ENCODE assay signal across 8 mouse cellular contexts in the genomic region with DNA sequence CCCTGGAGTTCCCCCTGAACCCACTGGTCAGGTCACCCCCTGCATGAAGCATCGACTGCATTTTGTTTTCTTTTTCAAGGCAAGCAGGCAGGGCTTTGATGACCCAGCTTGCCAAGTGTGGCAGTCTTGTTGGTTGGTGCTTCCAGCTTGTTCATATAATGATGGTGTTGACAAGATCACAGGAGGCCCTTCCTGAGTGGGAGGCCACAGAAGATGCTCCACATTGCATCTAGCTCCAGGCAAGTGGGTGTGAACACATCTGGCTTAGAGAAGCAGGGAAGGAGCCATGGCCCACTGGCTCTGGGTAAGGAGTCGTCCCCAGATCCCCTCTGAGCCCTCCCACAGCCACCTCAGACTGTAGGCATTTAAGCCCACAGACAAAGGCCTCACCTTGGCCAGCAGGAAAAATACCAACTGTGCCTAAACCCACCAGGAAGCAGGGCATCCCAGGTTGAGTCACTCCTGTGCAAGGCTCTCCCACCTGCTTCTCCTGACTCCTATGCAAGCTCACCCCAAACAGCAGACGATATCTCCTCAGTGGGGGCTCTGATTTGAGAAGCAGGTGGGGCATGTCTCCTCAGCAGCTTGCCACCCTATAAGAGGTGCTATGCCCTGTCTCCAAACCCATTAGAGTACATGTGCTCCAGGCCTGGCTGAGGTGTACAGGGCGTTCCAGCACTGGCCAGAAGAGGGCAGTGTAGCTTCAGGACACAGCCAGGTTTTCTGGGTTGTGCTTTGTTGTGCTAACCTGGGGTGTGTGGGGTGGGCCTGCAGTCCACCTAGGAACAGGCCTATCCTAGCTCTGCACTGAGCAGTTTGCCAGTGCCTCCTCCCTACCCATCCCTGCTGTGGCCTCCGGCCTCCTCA. TPM values are rescaled to one million over a fixed set of nuclear protein-coding genes. Genes with fewer than 3 reads are reported as not detected.
DNase-seq lines count a peak whose midpoint lies in the region; ATAC-seq and TF ChIP-seq lines count a peak whose summit lies in the region.

No protein-coding gene starts in this region.

- H3K27me3 ChIP-seq in forebrain, postnatal 0 days (ENCODE audit: insufficient read depth, low read length): no peaks in the 10 kb centered on the region
- H3K27me3 ChIP-seq in lung, postnatal 0 days (replicated peaks; ENCODE audit: insufficient read depth, low read length): no peaks in the 10 kb centered on the region

- peak; percentile 95 for TF ChIP-seq CTCF in forebrain, postnatal 0 days (IDR thresholded peaks at IDR 0.05; ENCODE audit: low read depth)
- TF ChIP-seq CTCF in lung, postnatal 0 days (IDR thresholded peaks at IDR 0.05): peak; percentile 97

- TF ChIP-seq EP300 in lung, postnatal 0 days (IDR thresholded peaks at IDR 0.05): no peak

- H3K9ac ChIP-seq in forebrain, postnatal 0 days: no peak overlapping the region
- no peak overlapping the region for H3K9ac ChIP-seq in lung, postnatal 0 days (replicated peaks; ENCODE audit: low read depth)

- H3K4me3 ChIP-seq in forebrain, postnatal 0 days (ENCODE audit: low read depth, low read length): no peak overlapping the region
- H3K4me3 ChIP-seq in lung, postnatal 0 days (ENCODE audit: low read depth, low read length): no peak overlapping the region

- no peaks in the 10 kb centered on the region for H3K9me3 ChIP-seq in forebrain, postnatal 0 days (ENCODE audit: low read length)
- no peaks in the 10 kb centered on the region for H3K9me3 ChIP-seq in lung, postnatal 0 days (ENCODE audit: low read length)

- H3K4me2 ChIP-seq in forebrain, postnatal 0 days (ENCODE audit: low read depth): no peak overlapping the region
- H3K4me2 ChIP-seq in lung, postnatal 0 days (replicated peaks; ENCODE audit: low read depth, low read length): no peak overlapping the region

- H3K4me1 ChIP-seq in forebrain, postnatal 0 days (ENCODE audit: insufficient read depth): no peaks in the 10 kb centered on the region
- peaks cover 4% of the 10 kb centered on the region; the same call in 1 of the 2 replicates for H3K4me1 ChIP-seq in lung, postnatal 0 days (ENCODE audit: insufficient read depth, low read depth, low read length)

- 44% methylated on average over 5 of the region's 5 CpGs for WGBS in forebrain, postnatal 0 days
- 46% methylated on average over 5 of the region's 5 CpGs for WGBS in lung, postnatal 0 days

- peak; percentile 63; the same call in 1 of the 2 replicates for ATAC-seq in forebrain, postnatal 0 days
- ATAC-seq in hematopoietic stem cell, adult 5-6 weeks (replicated peaks in 1 of 2; ENCODE audit: insufficient read depth in 1 of 2, low FRiP score in 2 of 2, low TSS enrichment in 1 of 2, low read depth in 1 of 2, poor library complexity in 2 of 2, severe bottlenecking in 2 of 2): peak; percentile 80 to 83
- peak; percentile 57 for ATAC-seq in lung, postnatal 0 days

- peak; percentile 19 for DNase-seq in MEL-GATA-1-ER (ENCODE audit: extremely low read depth, low read depth)
- DNase-seq in cerebellum, adult 11-12 months: peak; percentile 54
- DNase-seq in forebrain, postnatal 0 days: peak; percentile 80
- peak; percentile 87 to 89 for DNase-seq in layer of hippocampus, postnatal 10 days (ENCODE audit: low spot score in 2 of 2)
- DNase-seq in lung, postnatal 0 days (ENCODE audit: low spot score): peak; percentile 63
- DNase-seq in ovary, postnatal 36 days (ENCODE audit: low spot score): peak; percentile 77
- DNase-seq in thymus, postnatal 25 days: peak; percentile 74

- peaks cover 6% of the 10 kb centered on the region; the same call in 1 of the 2 replicates for H3K36me3 ChIP-seq in forebrain, postnatal 0 days (ENCODE audit: insufficient read depth)
- H3K36me3 ChIP-seq in lung, postnatal 0 days (ENCODE audit: insufficient read depth, low read length): no peaks in the 10 kb centered on the region

- H3K27ac ChIP-seq in forebrain, postnatal 0 days (ENCODE audit: low read depth, low read length): no peak overlapping the region
- no peak overlapping the region for H3K27ac ChIP-seq in lung, postnatal 0 days (ENCODE audit: low read length)

RNA-seq across cellular contexts. Expression of gene Cebpg, which starts 30.7 kb away (rescaled TPM):
- total RNA-seq in forebrain, postnatal 0 days (2014; rRNA removed): 16.5 and 23.2 TPM in 2 replicates
- 8.5 and 14.5 TPM in 2 replicates for polyA plus RNA-seq in forebrain, postnatal 0 days (2015; fragmentation: Nextera tagmentation; extraction: Ambion mirVana)
- 34.9 and 43.3 TPM in 2 replicates for total RNA-seq in hematopoietic stem cell, adult 5-6 weeks (2017)
- 10 to 100 TPM; 25.5 to 27.1 TPM for total RNA-seq in layer of hippocampus, postnatal 10 days (2021)
- polyA plus RNA-seq in lung, postnatal 0 days (2015; fragmentation: Nextera tagmentation; extraction: Ambion mirVana): 46.7 and 47.4 TPM in 2 replicates

Comparison
In these comparisons a context has a peak if more than half of its experiments do, and no peak if none do; other contexts are left out.
1. DNase-seq: peak in every context shown above with its lines; median percentile 88 in layer of hippocampus, postnatal 10 days; 80 in forebrain, postnatal 0 days; 77 in ovary, postnatal 36 days; 74 in thymus, postnatal 25 days; 63 in lung, postnatal 0 days; 54 in cerebellum, adult 11-12 months; 19 in MEL-GATA-1-ER.